Mouse (Mus musculus): ENCODE measurements around the gene Bcl11a. TPM values are rescaled to one million over a fixed set of nuclear protein-coding genes. Genes with fewer than 3 reads are reported as not detected.

Gene Bcl11a
- polyA plus RNA-seq, 1 experiment from 2014 or later, result 2.4 TPM

DNA sequence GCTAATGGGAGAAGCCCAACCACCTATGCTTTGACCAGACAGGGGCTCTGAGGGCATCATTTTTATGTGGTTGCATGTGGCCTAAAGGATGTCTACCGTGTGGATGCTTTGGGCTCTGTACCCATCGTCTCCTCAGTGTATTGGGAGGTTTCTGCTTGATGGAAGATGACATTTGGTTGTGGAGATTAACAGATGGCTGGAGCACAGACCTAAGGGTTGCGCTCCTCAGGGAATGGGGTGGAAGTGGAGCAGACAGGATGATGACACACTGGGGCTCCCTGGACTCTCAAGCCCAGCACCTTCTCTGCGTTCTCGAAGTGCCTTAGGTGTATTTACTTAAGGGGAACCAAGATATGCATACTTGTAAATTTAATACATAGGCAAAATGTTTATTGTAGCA is 56.1 kb downstream of the Bcl11a start:
- H3K4me1 ChIP-seq (ENCODE audit: insufficient read depth, low read depth, low read length), result no peaks in the 10 kb centered on the region
- no peak overlapping the region for H3K9ac ChIP-seq (replicated peaks; ENCODE audit: low read depth)
- ATAC-seq (no peak), DNase-seq (ENCODE audit: low spot score) (no peak)
- no peaks in the 10 kb centered on the region for H3K27me3 ChIP-seq (replicated peaks; ENCODE audit: insufficient read depth, low read length)
- H3K4me3 ChIP-seq (ENCODE audit: low read depth, low read length), result no peak overlapping the region
- no peak overlapping the region for H3K4me2 ChIP-seq (replicated peaks; ENCODE audit: low read depth, low read length)
- WGBS, result 84% methylated on average over 5 of the region's 5 CpGs
- H3K36me3 ChIP-seq (ENCODE audit: insufficient read depth, low read length), result no peaks in the 10 kb centered on the region
- no peak overlapping the region for H3K27ac ChIP-seq (ENCODE audit: low read length)
- no peaks in the 10 kb centered on the region for H3K9me3 ChIP-seq (ENCODE audit: low read length)
- TF ChIP-seq EP300 (IDR thresholded peaks at IDR 0.05) (no peak), CTCF (IDR thresholded peaks at IDR 0.05) (no peak)

DNA sequence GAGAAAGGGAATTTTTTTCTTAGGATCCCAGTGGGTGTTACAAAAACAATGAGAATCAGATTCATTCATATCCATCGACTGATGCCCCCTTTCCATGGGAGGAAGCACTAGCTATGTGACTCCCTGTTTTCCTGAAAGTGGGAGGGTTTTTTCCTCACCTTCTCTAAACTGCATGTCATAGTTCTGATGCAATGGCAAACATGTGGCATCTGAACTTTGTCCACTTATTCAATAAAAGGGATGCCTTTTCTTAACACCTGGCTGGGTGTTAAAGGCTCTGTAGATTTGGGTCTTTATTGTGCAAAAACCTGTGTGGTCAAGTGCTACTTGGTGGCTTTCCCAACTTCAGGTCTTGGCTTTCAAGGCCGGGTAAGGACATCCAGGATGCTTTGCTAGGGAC is 57.4 kb downstream of the Bcl11a start:
- Histone ChIP-seq H3K27me3 (replicated peaks; ENCODE audit: insufficient read depth, low read length) (no peaks in the 10 kb centered on the region), H3K4me3 (ENCODE audit: low read depth, low read length) (no peak overlapping the region), H3K27ac (ENCODE audit: low read length) (no peak overlapping the region), H3K4me2 (replicated peaks; ENCODE audit: low read depth, low read length) (no peak overlapping the region), H3K36me3 (ENCODE audit: insufficient read depth, low read length) (no peaks in the 10 kb centered on the region), H3K9me3 (ENCODE audit: low read length) (no peaks in the 10 kb centered on the region), H3K9ac (replicated peaks; ENCODE audit: low read depth) (no peak overlapping the region), H3K4me1 (ENCODE audit: insufficient read depth, low read depth, low read length) (no peaks in the 10 kb centered on the region)
- 60% methylated on average over 2 of the region's 2 CpGs for WGBS
- DNase-seq (ENCODE audit: low spot score), result no peak
- no peak for ATAC-seq
- TF ChIP-seq CTCF (IDR thresholded peaks at IDR 0.05) (no peak), EP300 (IDR thresholded peaks at IDR 0.05) (no peak)

DNA sequence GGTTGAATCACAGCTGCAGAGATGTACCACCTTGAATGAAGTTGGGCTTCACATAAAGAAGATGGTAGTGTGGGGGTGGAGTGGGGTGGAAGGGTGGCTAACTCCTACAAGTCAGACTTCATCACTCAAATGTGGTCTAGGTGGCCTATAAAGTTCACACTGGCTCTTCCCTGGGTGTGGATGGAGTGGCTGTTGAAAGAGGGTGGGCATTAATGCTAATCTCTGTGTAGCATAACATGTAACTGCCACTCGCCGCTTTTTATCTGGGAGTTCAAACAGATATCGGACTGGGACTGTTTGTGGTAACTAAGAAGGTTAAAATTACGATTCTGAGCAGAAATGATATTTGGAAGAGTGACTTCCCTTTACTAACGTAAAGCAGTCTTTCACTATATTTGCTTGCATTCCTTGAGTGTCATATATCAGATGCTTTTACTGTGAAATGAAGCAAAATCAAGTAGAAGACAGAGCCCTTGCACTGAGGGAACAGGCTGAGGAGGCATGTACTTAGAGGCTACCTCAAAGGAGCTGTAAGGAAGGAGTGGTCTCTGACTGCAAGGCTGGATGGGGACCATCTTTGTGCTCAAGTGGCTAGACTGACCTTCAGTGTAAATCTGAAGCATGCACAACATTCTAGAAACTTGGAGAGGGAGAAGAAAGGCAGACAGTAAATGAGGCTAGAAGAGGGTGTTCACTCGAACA is 58.4 kb downstream of the Bcl11a start:
- no peak for TF ChIP-seq EP300 (IDR thresholded peaks at IDR 0.05)
- no peak for TF ChIP-seq CTCF (IDR thresholded peaks at IDR 0.05)
- Histone ChIP-seq H3K4me2 (replicated peaks; ENCODE audit: low read depth, low read length) (no peak overlapping the region), H3K27me3 (replicated peaks; ENCODE audit: insufficient read depth, low read length) (no peaks in the 10 kb centered on the region), H3K9me3 (ENCODE audit: low read length) (no peaks in the 10 kb centered on the region), H3K27ac (ENCODE audit: low read length) (no peak overlapping the region), H3K36me3 (ENCODE audit: insufficient read depth, low read length) (no peaks in the 10 kb centered on the region), H3K4me1 (ENCODE audit: insufficient read depth, low read depth, low read length) (no peaks in the 10 kb centered on the region), H3K9ac (replicated peaks; ENCODE audit: low read depth) (no peak overlapping the region), H3K4me3 (ENCODE audit: low read depth, low read length) (no peak overlapping the region)
- DNase-seq (ENCODE audit: low spot score) (no peak), ATAC-seq (no peak)
- 50% methylated on average over 6 of the region's 6 CpGs for WGBS

DNA sequence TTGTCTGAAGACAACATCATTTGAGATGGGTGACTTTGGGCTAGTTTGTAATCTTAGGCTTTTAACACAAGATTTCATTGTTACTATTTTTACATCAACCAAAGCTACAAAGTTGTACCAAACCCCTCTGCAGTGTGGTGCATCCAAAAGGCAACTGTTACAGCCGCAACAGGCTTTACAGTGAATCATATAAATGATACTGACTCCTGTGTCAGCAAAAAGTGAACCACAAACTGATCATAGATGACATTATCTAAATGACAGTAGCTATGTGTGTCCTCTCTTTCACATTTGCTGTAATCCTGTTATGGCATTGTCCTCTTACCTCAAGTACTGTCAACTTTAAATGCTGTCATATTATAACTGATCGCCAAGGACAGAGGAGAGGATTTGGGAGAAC is 60.0 kb downstream of the Bcl11a start:
- DNase-seq (ENCODE audit: low spot score), result no peak
- no peaks in the 10 kb centered on the region for H3K4me1 ChIP-seq (ENCODE audit: insufficient read depth, low read depth, low read length)
- H3K9me3 ChIP-seq (ENCODE audit: low read length), result no peaks in the 10 kb centered on the region
- H3K4me2 ChIP-seq (replicated peaks; ENCODE audit: low read depth, low read length), result no peak overlapping the region
- no peak overlapping the region for H3K4me3 ChIP-seq (ENCODE audit: low read depth, low read length)
- no peak overlapping the region for H3K9ac ChIP-seq (replicated peaks; ENCODE audit: low read depth)
- no peak for ATAC-seq
- H3K27me3 ChIP-seq (replicated peaks; ENCODE audit: insufficient read depth, low read length), result no peaks in the 10 kb centered on the region
- no peak for TF ChIP-seq CTCF (IDR thresholded peaks at IDR 0.05)
- TF ChIP-seq EP300 (IDR thresholded peaks at IDR 0.05), result no peak
- H3K36me3 ChIP-seq (ENCODE audit: insufficient read depth, low read length), result no peaks in the 10 kb centered on the region
- H3K27ac ChIP-seq (ENCODE audit: low read length), result no peak overlapping the region
- WGBS, result 91% methylated on average over 2 of the region's 2 CpGs

DNA sequence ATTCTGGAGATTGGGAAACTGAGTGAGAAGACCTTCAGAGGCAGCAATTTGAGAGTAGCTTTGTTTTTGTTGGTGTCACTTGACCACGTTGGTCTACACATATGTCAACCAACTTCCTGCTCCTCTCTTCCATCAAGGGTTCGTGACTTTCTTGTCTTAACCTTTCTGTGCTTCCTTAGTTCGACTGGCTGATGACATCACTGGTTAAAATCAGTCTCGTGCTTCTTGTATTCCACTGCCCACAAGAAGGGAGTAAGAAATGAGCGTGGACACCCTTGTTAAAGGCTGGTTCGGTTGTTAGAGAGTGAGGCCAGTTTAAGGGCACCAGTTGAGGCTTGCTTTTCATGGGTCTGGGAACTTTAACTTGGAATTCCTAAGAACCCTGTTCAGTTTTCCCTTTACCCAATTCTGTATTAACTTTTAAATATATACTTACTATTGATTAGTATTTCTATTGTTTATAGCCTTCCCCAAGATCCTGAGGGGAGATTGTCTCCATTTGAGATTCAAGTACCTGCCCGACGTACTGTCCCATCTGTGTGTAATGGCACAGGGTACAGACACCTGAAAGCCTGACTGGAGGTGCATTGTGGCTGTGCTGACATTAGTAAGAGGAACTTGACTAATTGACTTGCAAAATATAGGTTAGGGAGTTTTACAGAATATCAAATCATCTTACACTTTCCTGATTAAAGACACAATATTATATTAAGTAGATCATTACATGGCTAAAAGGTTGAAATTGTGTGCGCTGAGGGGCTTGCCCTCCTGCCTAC is 60.9 kb downstream of the Bcl11a start:
- no peaks in the 10 kb centered on the region for H3K4me1 ChIP-seq (ENCODE audit: insufficient read depth, low read depth, low read length)
- H3K36me3 ChIP-seq (ENCODE audit: insufficient read depth, low read length), result no peaks in the 10 kb centered on the region
- TF ChIP-seq CTCF (IDR thresholded peaks at IDR 0.05) (no peak), EP300 (IDR thresholded peaks at IDR 0.05) (no peak)
- DNase-seq (ENCODE audit: low spot score), result no peak
- no peak overlapping the region for H3K27ac ChIP-seq (ENCODE audit: low read length)
- no peak for ATAC-seq
- H3K27me3 ChIP-seq (replicated peaks; ENCODE audit: insufficient read depth, low read length), result no peaks in the 10 kb centered on the region
- no peak overlapping the region for H3K4me2 ChIP-seq (replicated peaks; ENCODE audit: low read depth, low read length)
- no peak overlapping the region for H3K9ac ChIP-seq (replicated peaks; ENCODE audit: low read depth)
- WGBS, result 76% methylated on average over 9 of the region's 9 CpGs
- H3K4me3 ChIP-seq (ENCODE audit: low read depth, low read length), result no peak overlapping the region
- H3K9me3 ChIP-seq (ENCODE audit: low read length), result no peaks in the 10 kb centered on the region

DNA sequence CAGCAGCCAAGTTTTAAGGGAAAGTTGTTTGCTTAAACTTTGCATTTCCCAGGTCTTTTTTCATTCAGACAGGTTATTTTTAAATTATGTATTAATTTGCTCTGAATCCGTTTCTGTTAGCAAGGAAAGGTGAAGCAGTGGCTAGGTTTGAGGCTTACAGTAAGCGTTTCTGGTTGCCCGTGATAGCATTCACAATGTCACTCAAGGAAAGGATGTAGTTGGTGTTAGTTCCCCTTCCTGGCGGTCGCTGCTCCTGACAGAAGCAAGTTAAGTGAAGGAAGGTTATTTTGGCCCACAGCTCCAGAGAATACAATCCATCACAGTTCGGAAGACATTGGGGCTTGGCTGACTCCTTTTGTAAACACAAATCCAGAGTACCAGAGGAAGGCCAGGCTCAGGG is 61.6 kb downstream of the Bcl11a start:
- ATAC-seq, result no peak
- H3K9ac ChIP-seq (replicated peaks; ENCODE audit: low read depth), result no peak overlapping the region
- no peaks in the 10 kb centered on the region for H3K27me3 ChIP-seq (replicated peaks; ENCODE audit: insufficient read depth, low read length)
- no peak overlapping the region for H3K4me3 ChIP-seq (ENCODE audit: low read depth, low read length)
- no peaks in the 10 kb centered on the region for H3K4me1 ChIP-seq (ENCODE audit: insufficient read depth, low read depth, low read length)
- H3K36me3 ChIP-seq (ENCODE audit: insufficient read depth, low read length), result no peaks in the 10 kb centered on the region
- no peaks in the 10 kb centered on the region for H3K9me3 ChIP-seq (ENCODE audit: low read length)
- H3K4me2 ChIP-seq (replicated peaks; ENCODE audit: low read depth, low read length), result no peak overlapping the region
- TF ChIP-seq EP300 (IDR thresholded peaks at IDR 0.05) (no peak), CTCF (IDR thresholded peaks at IDR 0.05) (no peak)
- no peak overlapping the region for H3K27ac ChIP-seq (ENCODE audit: low read length)
- no peak for DNase-seq (ENCODE audit: low spot score)
- 56% methylated on average over 6 of the region's 6 CpGs for WGBS
